Mouse (Mus musculus): Measurements from ENCODE around the gene Lpxn. TPM values are rescaled to one million over a fixed set of nuclear protein-coding genes. Genes with fewer than 3 reads are reported as not detected.

Lpxn gene
- polyA plus RNA-seq, 1 experiment = 0.27 TPM

- Histone ChIP-seq H3K4me1 (peaks cover 62% of the 10 kb centered on the region), H3K36me3 (replicated peaks; ENCODE audit: low read length) (no peaks in the 10 kb centered on the region), H3K4me3 (replicated peaks) (no peak overlapping the region), H3K9me3 (no peaks in the 10 kb centered on the region), H3K27me3 (replicated peaks) (no peaks in the 10 kb centered on the region)
- TF ChIP-seq GATA1 (IDR thresholded peaks at IDR 0.05; ENCODE audit: borderline replicate concordance, low read length) (no peak), FLI1 (IDR thresholded peaks at IDR 0.05; ENCODE audit: low read length) (no peak)
These were observed 35.6 kb downstream of the Lpxn start for GRCm38 (mm10) chr19:12831559-12831958.

GRCm38 (mm10) chr19:12833625-12834024 lies 37.6 kb downstream of the Lpxn start:
- Histone ChIP-seq H3K27me3 (replicated peaks) (no peaks in the 10 kb centered on the region), H3K4me3 (replicated peaks) (peak overlapping the region; percentile 74), H3K4me1 (peaks cover 71% of the 10 kb centered on the region), H3K9me3 (no peaks in the 10 kb centered on the region), H3K36me3 (replicated peaks; ENCODE audit: low read length) (no peaks in the 10 kb centered on the region)
- peak; percentile 57; the same call in 1 of the 3 replicates for TF ChIP-seq GATA1 (IDR thresholded peaks at IDR 0.05; ENCODE audit: borderline replicate concordance, low read length)
- TF ChIP-seq FLI1 (IDR thresholded peaks at IDR 0.05; ENCODE audit: low read length) = no peak

- TF ChIP-seq GATA1 (IDR thresholded peaks at IDR 0.05; ENCODE audit: borderline replicate concordance, low read length) = no peak
- no peaks in the 10 kb centered on the region for H3K36me3 ChIP-seq (replicated peaks; ENCODE audit: low read length)
- H3K9me3 ChIP-seq = no peaks in the 10 kb centered on the region
- H3K27me3 ChIP-seq (replicated peaks) = no peaks in the 10 kb centered on the region
- H3K4me3 ChIP-seq (replicated peaks) = no peak overlapping the region
- peaks cover 42% of the 10 kb centered on the region for H3K4me1 ChIP-seq
These were observed 42.5 kb downstream of the Lpxn start for GRCm38 (mm10) chr19:12838507-12838906.

- H3K9me3 ChIP-seq = no peaks in the 10 kb centered on the region
These were observed 50.4 kb downstream of the Lpxn start, which contains the start of gene Gm5244 for GRCm38 (mm10) chr19:12846382-12846781. Gm5244 (plus strand) TSS chr19:12846682.

GRCm38 (mm10) chr19:12856983-12857382 lies 61.0 kb downstream of the Lpxn start, which contains the start of gene Olfr1444:
Olfr1444 (plus strand) TSS chr19:12857283.
- Histone ChIP-seq H3K4me1 (no peaks in the 10 kb centered on the region), H3K27me3 (replicated peaks) (peaks cover 7% of the 10 kb centered on the region), H3K36me3 (replicated peaks; ENCODE audit: low read length) (no peaks in the 10 kb centered on the region), H3K4me3 (replicated peaks) (no peak within 1 kb of the TSS), H3K9me3 (no peaks in the 10 kb centered on the region)
- TF ChIP-seq FLI1 (IDR thresholded peaks at IDR 0.05; ENCODE audit: low read length) = no peak
- TF ChIP-seq GATA1 (IDR thresholded peaks at IDR 0.05; ENCODE audit: borderline replicate concordance, low read length) = no peak

More at GRCm38 (mm10) chr19:12846382-12846781, 50.4 kb downstream of the Lpxn start, which contains the start of gene Gm5244:
- TF ChIP-seq FLI1 (IDR thresholded peaks at IDR 0.05; ENCODE audit: low read length) (no peak), GATA1 (IDR thresholded peaks at IDR 0.05; ENCODE audit: borderline replicate concordance, low read length) (no peak)
- peaks cover 2% of the 10 kb centered on the region for H3K27me3 ChIP-seq (replicated peaks)
- no peaks in the 10 kb centered on the region for H3K4me1 ChIP-seq
- H3K36me3 ChIP-seq (replicated peaks; ENCODE audit: low read length) = no peaks in the 10 kb centered on the region
- H3K4me3 ChIP-seq (replicated peaks) = no peak within 1 kb of the TSS

Other genes with a start within 250 kb of the Lpxn start
- gene Gm4952, start 196.2 kb upstream of the Lpxn start, polyA plus RNA-seq (2012; ENCODE audit: insufficient read depth, low replicate concordance) = not detected in 2 replicates
- gene Glyat, start 162.9 kb upstream of the Lpxn start, polyA plus RNA-seq (2012; ENCODE audit: insufficient read depth, low replicate concordance) = not detected in 2 replicates
- not detected in 2 replicates for gene Olfr1442, start 125.8 kb upstream of the Lpxn start, polyA plus RNA-seq (2012; ENCODE audit: insufficient read depth, low replicate concordance)
- not detected in 2 replicates for gene Olfr1443, start 118.1 kb upstream of the Lpxn start, polyA plus RNA-seq (2012; ENCODE audit: insufficient read depth, low replicate concordance)
- gene Keg1, start 100.4 kb upstream of the Lpxn start, polyA plus RNA-seq (2012; ENCODE audit: insufficient read depth, low replicate concordance) = not detected in 2 replicates
- not detected in 2 replicates for gene Cntf, start 30.6 kb upstream of the Lpxn start, polyA plus RNA-seq (2012; ENCODE audit: insufficient read depth, low replicate concordance)
- 16.1 and 19.5 TPM in 2 replicates for gene Zfp91, start 67 bp upstream of the Lpxn start, polyA plus RNA-seq (2012; ENCODE audit: insufficient read depth, low replicate concordance)
- gene Gm5244, start 50.5 kb downstream of the Lpxn start, polyA plus RNA-seq (2012; ENCODE audit: insufficient read depth, low replicate concordance) = not detected in 2 replicates
- not detected in 2 replicates for gene Olfr1444, start 61.1 kb downstream of the Lpxn start, polyA plus RNA-seq (2012; ENCODE audit: insufficient read depth, low replicate concordance)
- gene Olfr1445, start 87.7 kb downstream of the Lpxn start, polyA plus RNA-seq (2012; ENCODE audit: insufficient read depth, low replicate concordance) = not detected in 2 replicates
- gene Olfr1446, start 97.3 kb downstream of the Lpxn start, polyA plus RNA-seq (2012; ENCODE audit: insufficient read depth, low replicate concordance) = not detected in 2 replicates
- not detected in 2 replicates for gene Olfr1447, start 107.5 kb downstream of the Lpxn start, polyA plus RNA-seq (2012; ENCODE audit: insufficient read depth, low replicate concordance)
- not detected in 2 replicates for gene Olfr1448, start 128.2 kb downstream of the Lpxn start, polyA plus RNA-seq (2012; ENCODE audit: insufficient read depth, low replicate concordance)
- gene Olfr1449, start 134.6 kb downstream of the Lpxn start, polyA plus RNA-seq (2012; ENCODE audit: insufficient read depth, low replicate concordance) = not detected in 2 replicates
- not detected in 2 replicates for gene Olfr1450, start 154.1 kb downstream of the Lpxn start, polyA plus RNA-seq (2012; ENCODE audit: insufficient read depth, low replicate concordance)
- not detected in 2 replicates for gene Olfr1451, start 198.8 kb downstream of the Lpxn start, polyA plus RNA-seq (2012; ENCODE audit: insufficient read depth, low replicate concordance)
- gene Olfr1453, start 232.1 kb downstream of the Lpxn start, polyA plus RNA-seq (2012; ENCODE audit: insufficient read depth, low replicate concordance) = not detected in 2 replicates

Data from megakaryocyte, embryonic 14.5 days (primary cell).